ENCODE assay signal across 8 mouse cellular contexts in genomic region chr2:119262978-119263377, GRCm38 (mm10). TPM values are rescaled to one million over a fixed set of nuclear protein-coding genes. Genes with fewer than 3 reads are reported as not detected.
DNase-seq lines count a peak whose midpoint lies in the region; ATAC-seq lines count a peak whose summit lies in the region.

No protein-coding gene starts in this region.

- peak overlapping the region; percentile 21 for H3K4me2 ChIP-seq in embryonic facial prominence, embryonic 14.5 days (ENCODE audit: low read depth, low read length)
- H3K4me2 ChIP-seq in intestine, embryonic 16.5 days (ENCODE audit: low read depth, low read length), result peak overlapping the region; percentile 1; the same call in 1 of the 2 replicates

- H3K36me3 ChIP-seq in embryonic facial prominence, embryonic 14.5 days (ENCODE audit: control insufficient read depth, insufficient read depth, low read length), result no peaks in the 10 kb centered on the region
- H3K36me3 ChIP-seq in intestine, embryonic 16.5 days (ENCODE audit: control insufficient read depth, insufficient read depth, low read length), result no peaks in the 10 kb centered on the region

- no peak overlapping the region for H3K4me3 ChIP-seq in embryonic facial prominence, embryonic 14.5 days (ENCODE audit: low read depth, low read length)
- no peak overlapping the region for H3K4me3 ChIP-seq in intestine, embryonic 16.5 days (ENCODE audit: low read length)

- 13% methylated on average over 8 of the region's 8 CpGs for WGBS in embryonic facial prominence, embryonic 14.5 days
- WGBS in intestine, embryonic 16.5 days, result 25% methylated on average over 8 of the region's 8 CpGs

- peak overlapping the region; percentile 40 for H3K9ac ChIP-seq in embryonic facial prominence, embryonic 14.5 days (ENCODE audit: low read depth, low read length)
- H3K9ac ChIP-seq in intestine, embryonic 16.5 days (ENCODE audit: low read depth, low read length), result no peak overlapping the region

- H3K27ac ChIP-seq in embryonic facial prominence, embryonic 14.5 days (replicated peaks; ENCODE audit: low read depth, low read length), result peak overlapping the region; percentile 49; the same call in 1 of the 2 replicates
- H3K27ac ChIP-seq in intestine, embryonic 16.5 days (ENCODE audit: low read length), result 0 out of 2 replicates have a peak overlapping the region, but pooled peaks have one; percentile 14

- peak; percentile 22 for DNase-seq in right cerebral cortex, postnatal 4 days
- DNase-seq in right cerebral cortex, postnatal 10 days (ENCODE audit: low spot score in 2 of 2), result no peak
- peak; percentile 80 for DNase-seq in embryonic facial prominence, embryonic 14.5 days (ENCODE audit: low spot score)
- DNase-seq in lung, postnatal 10 days, result peak; percentile 81
- DNase-seq in layer of hippocampus, adult 8-10 months (ENCODE audit: low spot score in 2 of 2), result no peak
- no peak for DNase-seq in thymus, postnatal 0 days (ENCODE audit: low spot score)
- no peak for DNase-seq in left cerebral cortex, adult 11 months (ENCODE audit: low spot score)

- peak; percentile 95 for ATAC-seq in embryonic facial prominence, embryonic 14.5 days (ENCODE audit: low read depth)
- peak; percentile 88 for ATAC-seq in intestine, embryonic 16.5 days

- no peaks in the 10 kb centered on the region for H3K27me3 ChIP-seq in embryonic facial prominence, embryonic 14.5 days (replicated peaks; ENCODE audit: control insufficient read depth, insufficient read depth, low read length)
- no peaks in the 10 kb centered on the region for H3K27me3 ChIP-seq in intestine, embryonic 16.5 days (replicated peaks; ENCODE audit: control insufficient read depth, insufficient read depth, low read length)

- H3K4me1 ChIP-seq in embryonic facial prominence, embryonic 14.5 days (ENCODE audit: control insufficient read depth, insufficient read depth, low read length), result peaks cover 4% of the 10 kb centered on the region; the same call in 1 of the 2 replicates
- peaks cover 11% of the 10 kb centered on the region for H3K4me1 ChIP-seq in intestine, embryonic 16.5 days (ENCODE audit: control insufficient read depth, insufficient read depth, low read length)

- H3K9me3 ChIP-seq in embryonic facial prominence, embryonic 14.5 days (ENCODE audit: control insufficient read depth, low read length), result no peaks in the 10 kb centered on the region
- H3K9me3 ChIP-seq in intestine, embryonic 16.5 days (ENCODE audit: control insufficient read depth, low read length), result no peaks in the 10 kb centered on the region

RNA-seq across cellular contexts. Expression of gene Rhov, which starts 8.1 kb away (rescaled TPM):
- 9.8 and 10.4 TPM in 2 replicates for polyA plus RNA-seq in embryonic facial prominence, embryonic 14.5 days (2014; fragmentation: Nextera tagmentation; extraction: Ambion mirVana)
- polyA plus RNA-seq in intestine, embryonic 16.5 days (2015; fragmentation: Nextera tagmentation; extraction: Ambion mirVana), result 3.9 and 4.1 TPM in 2 replicates
- total RNA-seq in layer of hippocampus, adult 8-10 months (2022), result 1 to 10 TPM; 8.5 to 10.0 (median 9.7) TPM
- polyA plus RNA-seq in thymus, postnatal 0 days (2015; fragmentation: Nextera tagmentation; extraction: Ambion mirVana), result 3.9 and 4.2 TPM in 2 replicates

RNA-seq across cellular contexts. Expression of gene Vps18, which starts 25.6 kb away (rescaled TPM):
- 12.5 and 15.5 TPM in 2 replicates for polyA plus RNA-seq in embryonic facial prominence, embryonic 14.5 days (2014; fragmentation: Nextera tagmentation; extraction: Ambion mirVana)
- 25.5 and 29.6 TPM in 2 replicates for polyA plus RNA-seq in intestine, embryonic 16.5 days (2015; fragmentation: Nextera tagmentation; extraction: Ambion mirVana)
- total RNA-seq in layer of hippocampus, adult 8-10 months (2022), result 10 to 100 TPM; 42.9 to 47.2 (median 45.5) TPM
- polyA plus RNA-seq in thymus, postnatal 0 days (2015; fragmentation: Nextera tagmentation; extraction: Ambion mirVana), result 12.3 and 12.4 TPM in 2 replicates

RNA-seq across cellular contexts. Expression of gene Spint1, which starts 25.8 kb away (rescaled TPM):
- polyA plus RNA-seq in embryonic facial prominence, embryonic 14.5 days (2014; fragmentation: Nextera tagmentation; extraction: Ambion mirVana), result 14.1 and 17.0 TPM in 2 replicates
- polyA plus RNA-seq in intestine, embryonic 16.5 days (2015; fragmentation: Nextera tagmentation; extraction: Ambion mirVana), result 114 and 132 TPM in 2 replicates
- total RNA-seq in layer of hippocampus, adult 8-10 months (2022), result 1 to 10 TPM; 2.2 to 5.6 (median 2.9) TPM
- 21.7 and 23.6 TPM in 2 replicates for polyA plus RNA-seq in thymus, postnatal 0 days (2015; fragmentation: Nextera tagmentation; extraction: Ambion mirVana)

RNA-seq across cellular contexts. Expression of gene Ppp1r14d, which starts 33.3 kb away (rescaled TPM):
- 0.38 TPM in 1 of 2 replicates, not detected in the other for polyA plus RNA-seq in embryonic facial prominence, embryonic 14.5 days (2014; fragmentation: Nextera tagmentation; extraction: Ambion mirVana)
- 30.1 and 35.2 TPM in 2 replicates for polyA plus RNA-seq in intestine, embryonic 16.5 days (2015; fragmentation: Nextera tagmentation; extraction: Ambion mirVana)
- not detected for total RNA-seq in layer of hippocampus, adult 8-10 months (2022)
- 0.17 and 1.1 TPM in 2 replicates for polyA plus RNA-seq in thymus, postnatal 0 days (2015; fragmentation: Nextera tagmentation; extraction: Ambion mirVana)

RNA-seq across cellular contexts. Expression of gene Dnajc17, which starts 54.4 kb away (rescaled TPM):
- polyA plus RNA-seq in embryonic facial prominence, embryonic 14.5 days (2014; fragmentation: Nextera tagmentation; extraction: Ambion mirVana), result 15.7 and 19.8 TPM in 2 replicates
- 10.3 and 14.9 TPM in 2 replicates for polyA plus RNA-seq in intestine, embryonic 16.5 days (2015; fragmentation: Nextera tagmentation; extraction: Ambion mirVana)
- 10 to 100 TPM; 17.9 to 22.6 (median 19.9) TPM for total RNA-seq in layer of hippocampus, adult 8-10 months (2022)
- 20.1 and 25.8 TPM in 2 replicates for polyA plus RNA-seq in thymus, postnatal 0 days (2015; fragmentation: Nextera tagmentation; extraction: Ambion mirVana)

Comparison
In these comparisons a context has a peak if more than half of its experiments do, and no peak if none do; other contexts are left out.
1. DNase-seq: peak in right cerebral cortex, postnatal 4 days (single experiment), embryonic facial prominence, embryonic 14.5 days (single experiment) and lung, postnatal 10 days (single experiment); none in right cerebral cortex, postnatal 10 days (0 of 2), layer of hippocampus, adult 8-10 months (0 of 2), thymus, postnatal 0 days (single experiment) and left cerebral cortex, adult 11 months (single experiment).